ENCODE assay signal across 11 mouse cellular contexts in the genomic region with DNA sequence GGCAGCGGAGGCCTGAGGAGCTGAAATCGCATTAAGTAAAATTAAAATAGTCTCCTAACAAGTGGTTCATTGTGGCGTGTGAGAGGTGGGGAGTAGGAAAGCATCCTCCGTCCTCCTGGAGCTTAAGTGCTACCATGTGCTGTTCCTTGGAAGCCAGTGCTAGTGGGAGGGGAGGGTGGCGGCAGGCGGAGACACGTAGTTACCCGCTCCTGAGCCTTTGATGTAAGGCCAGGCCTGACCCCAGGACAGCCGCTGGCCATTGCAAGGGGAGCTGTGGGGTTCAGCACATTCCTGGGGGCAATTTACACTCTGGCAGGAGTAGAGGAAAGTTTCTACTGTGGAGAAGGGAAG. TPM values are rescaled to one million over a fixed set of nuclear protein-coding genes. Genes with fewer than 3 reads are reported as not detected.
DNase-seq lines count a peak whose midpoint lies in the region; ATAC-seq and TF ChIP-seq lines count a peak whose summit lies in the region.
"Had no signal": no experiment of that assay in that cellular context is flagged by ENCODE, and none has a peak within 500 bp of the region (broad histone marks: within the 10 kb centered on the region; RNA-seq: fewer than 3 reads in every experiment).

No protein-coding gene starts in this region.

- peak overlapping the region; percentile 76 for H3K27ac ChIP-seq in forebrain, embryonic 10.5 days
- no peak overlapping the region for H3K27ac ChIP-seq in forebrain, embryonic 14.5 days (ENCODE audit: low read depth, low read length)
- no peak overlapping the region for H3K27ac ChIP-seq in hindbrain, embryonic 11.5 days (ENCODE audit: low read depth, low read length)
- H3K27ac ChIP-seq in hindbrain, postnatal 0 days, result no peak overlapping the region
- peak overlapping the region; percentile 92 for H3K27ac ChIP-seq in limb, embryonic 12.5 days
- H3K27ac ChIP-seq: kidney, postnatal 0 days; left cerebral cortex, adult 2 months; lung, embryonic 15.5 days had no signal

- H3K36me3 ChIP-seq in forebrain, embryonic 10.5 days (replicated peaks), result peaks cover 28% of the 10 kb centered on the region
- H3K36me3 ChIP-seq in forebrain, embryonic 14.5 days (ENCODE audit: control insufficient read depth, insufficient read depth, low read length), result peaks cover 19% of the 10 kb centered on the region
- H3K36me3 ChIP-seq in hindbrain, embryonic 11.5 days (ENCODE audit: control insufficient read depth, insufficient read depth, low read length), result no peaks in the 10 kb centered on the region
- no peaks in the 10 kb centered on the region for H3K36me3 ChIP-seq in hindbrain, postnatal 0 days (ENCODE audit: insufficient read depth, low read length)
- peaks cover 26% of the 10 kb centered on the region for H3K36me3 ChIP-seq in limb, embryonic 12.5 days

- peaks cover 36% of the 10 kb centered on the region for H3K4me1 ChIP-seq in forebrain, embryonic 10.5 days
- no peaks in the 10 kb centered on the region for H3K4me1 ChIP-seq in forebrain, embryonic 14.5 days (ENCODE audit: control insufficient read depth, insufficient read depth, low read length)
- no peaks in the 10 kb centered on the region for H3K4me1 ChIP-seq in hindbrain, embryonic 11.5 days (replicated peaks; ENCODE audit: control insufficient read depth, insufficient read depth, low read length)
- H3K4me1 ChIP-seq in hindbrain, postnatal 0 days (ENCODE audit: insufficient read depth, low read length), result peaks cover 4% of the 10 kb centered on the region; the same call in 1 of the 2 replicates
- peaks cover 29% of the 10 kb centered on the region for H3K4me1 ChIP-seq in limb, embryonic 12.5 days (replicated peaks)

- H3K9ac ChIP-seq in forebrain, embryonic 14.5 days (ENCODE audit: low read length), result no peak overlapping the region
- H3K9ac ChIP-seq in hindbrain, embryonic 11.5 days (ENCODE audit: low read depth, low read length), result no peak overlapping the region
- no peak overlapping the region for H3K9ac ChIP-seq in hindbrain, postnatal 0 days (replicated peaks; ENCODE audit: low read length)
- no peak overlapping the region; the same call in 1 of the 2 replicates for H3K9ac ChIP-seq in limb, embryonic 12.5 days (replicated peaks)
- H3K9ac ChIP-seq: lung, embryonic 15.5 days had no signal

- H3K4me3 ChIP-seq in forebrain, embryonic 10.5 days, result peak overlapping the region; percentile 13
- H3K4me3 ChIP-seq in forebrain, embryonic 14.5 days (ENCODE audit: low read depth, low read length), result no peak overlapping the region
- no peak overlapping the region for H3K4me3 ChIP-seq in hindbrain, embryonic 11.5 days (ENCODE audit: low read depth, low read length)
- H3K4me3 ChIP-seq in hindbrain, postnatal 0 days (ENCODE audit: low read length), result no peak overlapping the region
- 0 out of 2 replicates have a peak overlapping the region, but pooled peaks have one; percentile 1 for H3K4me3 ChIP-seq in limb, embryonic 12.5 days (replicated peaks)
- H3K4me3 ChIP-seq: left cerebral cortex, adult 2 months; lung, embryonic 15.5 days had no signal

- DNase-seq in forebrain, embryonic 10.5 days (ENCODE audit: extremely low spot score, low spot score), result no peak
- no peak for DNase-seq in forebrain, embryonic 14.5 days (ENCODE audit: low spot score)
- DNase-seq in hindbrain, embryonic 11.5 days (ENCODE audit: low spot score), result peak; percentile 33
- DNase-seq in hindbrain, postnatal 0 days (ENCODE audit: low spot score), result no peak
- DNase-seq in embryo, embryonic 10.5 days (ENCODE audit: low spot score), result peak; percentile 68
- no peak for DNase-seq in ovary, postnatal 36 days (ENCODE audit: low spot score)
- DNase-seq in left cerebral cortex, adult 9 months (ENCODE audit: low spot score in 2 of 2), result no peak

- 25% methylated on average over 9 of the region's 9 CpGs for WGBS in forebrain, embryonic 10.5 days
- 38% methylated on average over 9 of the region's 9 CpGs for WGBS in forebrain, embryonic 14.5 days
- 23% methylated on average over 9 of the region's 9 CpGs for WGBS in hindbrain, embryonic 11.5 days
- WGBS in hindbrain, postnatal 0 days, result 37% methylated on average over 9 of the region's 9 CpGs
- WGBS in limb, embryonic 12.5 days, result 9% methylated on average over 9 of the region's 9 CpGs

- peaks cover 21% of the 10 kb centered on the region for H3K27me3 ChIP-seq in forebrain, embryonic 10.5 days (ENCODE audit: poor library complexity, severe bottlenecking)
- H3K27me3 ChIP-seq in forebrain, embryonic 14.5 days (replicated peaks; ENCODE audit: control insufficient read depth, insufficient read depth, low read length), result no peaks in the 10 kb centered on the region
- no peaks in the 10 kb centered on the region for H3K27me3 ChIP-seq in hindbrain, embryonic 11.5 days (ENCODE audit: control insufficient read depth, insufficient read depth, low read length)
- H3K27me3 ChIP-seq in hindbrain, postnatal 0 days (ENCODE audit: insufficient read depth, low read length), result no peaks in the 10 kb centered on the region
- H3K27me3 ChIP-seq in limb, embryonic 12.5 days, result no peaks in the 10 kb centered on the region; the same call in 1 of the 2 replicates
- H3K27me3 ChIP-seq: lung, embryonic 15.5 days had no signal

- no peak for TF ChIP-seq CTCF in hindbrain, postnatal 0 days (IDR thresholded peaks at IDR 0.05; ENCODE audit: low read depth)

- H3K9me3 ChIP-seq in forebrain, embryonic 10.5 days, result no peaks in the 10 kb centered on the region
- no peaks in the 10 kb centered on the region for H3K9me3 ChIP-seq in forebrain, embryonic 14.5 days (replicated peaks; ENCODE audit: control insufficient read depth, low read length)
- no peaks in the 10 kb centered on the region for H3K9me3 ChIP-seq in hindbrain, embryonic 11.5 days (ENCODE audit: control insufficient read depth, low read length)
- H3K9me3 ChIP-seq in hindbrain, postnatal 0 days (ENCODE audit: low read length), result no peaks in the 10 kb centered on the region
- no peaks in the 10 kb centered on the region for H3K9me3 ChIP-seq in limb, embryonic 12.5 days
- H3K9me3 ChIP-seq: lung, embryonic 15.5 days had no signal

- ATAC-seq in forebrain, embryonic 14.5 days, result no peak
- ATAC-seq in hindbrain, embryonic 11.5 days (ENCODE audit: low FRiP score), result no peak
- no peak for ATAC-seq in hindbrain, postnatal 0 days
- ATAC-seq in limb, embryonic 12.5 days (ENCODE audit: insufficient number of reproducible peaks, insufficient read depth, low FRiP score, low TSS enrichment, low read depth), result peak; percentile 73

- no peak overlapping the region for H3K4me2 ChIP-seq in forebrain, embryonic 14.5 days (ENCODE audit: low read length)
- H3K4me2 ChIP-seq in hindbrain, embryonic 11.5 days (replicated peaks; ENCODE audit: low read depth, low read length), result no peak overlapping the region
- H3K4me2 ChIP-seq in hindbrain, postnatal 0 days (ENCODE audit: low read depth, low read length), result no peak overlapping the region
- peak overlapping the region; percentile 48 for H3K4me2 ChIP-seq in limb, embryonic 12.5 days

RNA-seq across cellular contexts. Expression of gene Col8a2, which starts 8.1 kb away (rescaled TPM):
- polyA plus RNA-seq in forebrain, embryonic 10.5 days (2016; fragmentation: Nextera tagmentation; extraction: Ambion mirVana), result 5.9 and 6.8 TPM in 2 replicates
- 1.2 and 2.9 TPM in 2 replicates for polyA plus RNA-seq in forebrain, embryonic 14.5 days (2014; fragmentation: Nextera tagmentation; extraction: Ambion mirVana)
- 15.6 and 17.4 TPM in 2 replicates for polyA plus RNA-seq in hindbrain, embryonic 11.5 days (2014; fragmentation: Nextera tagmentation; extraction: Ambion mirVana)
- total RNA-seq in hindbrain, postnatal 0 days (2014; rRNA removed), result 11.6 and 17.7 TPM in 2 replicates
- polyA plus RNA-seq in hindbrain, postnatal 0 days (2015; fragmentation: Nextera tagmentation; extraction: Ambion mirVana), result 5.5 and 5.9 TPM in 2 replicates
- 13.3 and 16.7 TPM in 2 replicates for polyA plus RNA-seq in limb, embryonic 12.5 days (2016; fragmentation: Nextera tagmentation; extraction: Ambion mirVana)

RNA-seq across cellular contexts. Expression of gene Trappc3, which starts 16.4 kb away (rescaled TPM):
- polyA plus RNA-seq in forebrain, embryonic 10.5 days (2016; fragmentation: Nextera tagmentation; extraction: Ambion mirVana), result 84.8 and 86.8 TPM in 2 replicates
- 36.9 and 39.3 TPM in 2 replicates for polyA plus RNA-seq in forebrain, embryonic 14.5 days (2014; fragmentation: Nextera tagmentation; extraction: Ambion mirVana)
- polyA plus RNA-seq in hindbrain, embryonic 11.5 days (2014; fragmentation: Nextera tagmentation; extraction: Ambion mirVana), result 17.8 and 39.1 TPM in 2 replicates
- total RNA-seq in hindbrain, postnatal 0 days (2014; rRNA removed), result 88.9 and 97.4 TPM in 2 replicates
- 187 and 188 TPM in 2 replicates for polyA plus RNA-seq in hindbrain, postnatal 0 days (2015; fragmentation: Nextera tagmentation; extraction: Ambion mirVana)
- polyA plus RNA-seq in limb, embryonic 12.5 days (2016; fragmentation: Nextera tagmentation; extraction: Ambion mirVana), result 105 and 111 TPM in 2 replicates

RNA-seq across cellular contexts. Expression of gene Map7d1, which starts 22.4 kb away (rescaled TPM):
- 45.6 and 47.1 TPM in 2 replicates for polyA plus RNA-seq in forebrain, embryonic 10.5 days (2016; fragmentation: Nextera tagmentation; extraction: Ambion mirVana)
- 54.8 and 67.8 TPM in 2 replicates for polyA plus RNA-seq in forebrain, embryonic 14.5 days (2014; fragmentation: Nextera tagmentation; extraction: Ambion mirVana)
- polyA plus RNA-seq in hindbrain, embryonic 11.5 days (2014; fragmentation: Nextera tagmentation; extraction: Ambion mirVana), result 54.6 and 65.5 TPM in 2 replicates
- 106 and 109 TPM in 2 replicates for total RNA-seq in hindbrain, postnatal 0 days (2014; rRNA removed)
- polyA plus RNA-seq in hindbrain, postnatal 0 days (2015; fragmentation: Nextera tagmentation; extraction: Ambion mirVana), result 51.0 and 54.6 TPM in 2 replicates
- 83.5 and 85.1 TPM in 2 replicates for polyA plus RNA-seq in limb, embryonic 12.5 days (2016; fragmentation: Nextera tagmentation; extraction: Ambion mirVana)

RNA-seq across cellular contexts. Expression of gene Adprhl2, which starts 43.0 kb away (rescaled TPM):
- 91.6 TPM in 2 replicates for polyA plus RNA-seq in forebrain, embryonic 10.5 days (2016; fragmentation: Nextera tagmentation; extraction: Ambion mirVana)
- polyA plus RNA-seq in forebrain, embryonic 14.5 days (2014; fragmentation: Nextera tagmentation; extraction: Ambion mirVana), result 53.9 and 62.4 TPM in 2 replicates
- polyA plus RNA-seq in hindbrain, embryonic 11.5 days (2014; fragmentation: Nextera tagmentation; extraction: Ambion mirVana), result 39.2 and 39.3 TPM in 2 replicates
- total RNA-seq in hindbrain, postnatal 0 days (2014; rRNA removed), result 64.0 and 73.9 TPM in 2 replicates
- polyA plus RNA-seq in hindbrain, postnatal 0 days (2015; fragmentation: Nextera tagmentation; extraction: Ambion mirVana), result 73.2 and 73.9 TPM in 2 replicates
- polyA plus RNA-seq in limb, embryonic 12.5 days (2016; fragmentation: Nextera tagmentation; extraction: Ambion mirVana), result 84.9 and 87.5 TPM in 2 replicates

RNA-seq across cellular contexts. Expression of gene Tekt2, which starts 46.9 kb away (rescaled TPM):
- polyA plus RNA-seq in forebrain, embryonic 10.5 days (2016; fragmentation: Nextera tagmentation; extraction: Ambion mirVana), result 2.3 TPM in 2 replicates
- polyA plus RNA-seq in forebrain, embryonic 14.5 days (2014; fragmentation: Nextera tagmentation; extraction: Ambion mirVana), result 9.4 and 11.1 TPM in 2 replicates
- polyA plus RNA-seq in hindbrain, embryonic 11.5 days (2014; fragmentation: Nextera tagmentation; extraction: Ambion mirVana), result 3.0 and 3.8 TPM in 2 replicates
- 2.9 and 25.7 TPM in 2 replicates for total RNA-seq in hindbrain, postnatal 0 days (2014; rRNA removed)
- polyA plus RNA-seq in hindbrain, postnatal 0 days (2015; fragmentation: Nextera tagmentation; extraction: Ambion mirVana), result 16.3 and 17.3 TPM in 2 replicates
- 13.6 and 14.8 TPM in 2 replicates for polyA plus RNA-seq in limb, embryonic 12.5 days (2016; fragmentation: Nextera tagmentation; extraction: Ambion mirVana)

Comparison
In these comparisons a context has a peak if more than half of its experiments do, and no peak if none do; other contexts are left out.
1. DNase-seq: peak in hindbrain, embryonic 11.5 days (single experiment) and embryo, embryonic 10.5 days (single experiment); none in forebrain, embryonic 10.5 days (single experiment), forebrain, embryonic 14.5 days (single experiment), hindbrain, postnatal 0 days (single experiment), ovary, postnatal 36 days (single experiment) and left cerebral cortex, adult 9 months (0 of 2).
2. H3K27ac ChIP-seq: peak in forebrain, embryonic 10.5 days (single experiment) and limb, embryonic 12.5 days (single experiment); none in forebrain, embryonic 14.5 days (single experiment), hindbrain, embryonic 11.5 days (single experiment) and hindbrain, postnatal 0 days (single experiment).
3. H3K4me3 ChIP-seq: peak in forebrain, embryonic 10.5 days (single experiment) and limb, embryonic 12.5 days (single experiment); none in forebrain, embryonic 14.5 days (single experiment), hindbrain, embryonic 11.5 days (single experiment) and hindbrain, postnatal 0 days (single experiment).